Mouse (Mus musculus): Measurements from ENCODE around the gene Spry1. TPM values are rescaled to one million over a fixed set of nuclear protein-coding genes. Genes with fewer than 3 reads are reported as not detected.
"Not testable (repeated sequence)": the region's sequence is repeated elsewhere in the genome, so short reads cannot be mapped to it uniquely, and the experiment has no call there.

Spry1 gene
- 7.1 and 7.2 TPM in 2 replicates for polyA plus RNA-seq (2014; fragmentation: Nextera tagmentation; extraction: Ambion mirVana)

GRCm38 (mm10) chr3:37639690-37640089, at the start of gene Spry1:
TSS of gene Spry1 (plus strand) at chr3:37639947.
- 0 out of 2 replicates have a peak, but pooled peaks cover 13% of the 10 kb centered on the region for H3K36me3 ChIP-seq (ENCODE audit: control insufficient read depth, insufficient read depth, low read length)
- H3K4me2 ChIP-seq (ENCODE audit: low read length): peak within 1 kb of the TSS; percentile 82
- peak within 1 kb of the TSS; percentile 88 for H3K4me3 ChIP-seq (replicated peaks; ENCODE audit: low read depth, low read length)
- under 1% methylated on average over 38 of the region's 38 CpGs for WGBS
- ATAC-seq (ENCODE audit: low FRiP score, low TSS enrichment): peak; percentile 86
- peaks cover 15% of the 10 kb centered on the region; the same call in 1 of the 2 replicates for H3K27me3 ChIP-seq (ENCODE audit: control insufficient read depth, insufficient read depth, low read length)
- peak within 1 kb of the TSS; percentile 89 for H3K27ac ChIP-seq (replicated peaks; ENCODE audit: low read depth, low read length)
- H3K4me1 ChIP-seq (ENCODE audit: control insufficient read depth, insufficient read depth, low read length): peaks cover 13% of the 10 kb centered on the region
- H3K9me3 ChIP-seq (ENCODE audit: control insufficient read depth, low read length): no peaks in the 10 kb centered on the region
- H3K9ac ChIP-seq (replicated peaks; ENCODE audit: low read length): peak within 1 kb of the TSS; percentile 72
- DNase-seq: peak; percentile 97

GRCm38 (mm10) chr3:37595721-37596120, 44.0 kb upstream of the Spry1 start:
- no peak for ATAC-seq (ENCODE audit: low FRiP score, low TSS enrichment)
- DNase-seq: no peak
- H3K36me3 ChIP-seq (ENCODE audit: control insufficient read depth, insufficient read depth, low read length): no peaks in the 10 kb centered on the region
- H3K9me3 ChIP-seq (ENCODE audit: control insufficient read depth, low read length): no peaks in the 10 kb centered on the region
- H3K9ac ChIP-seq (replicated peaks; ENCODE audit: low read length): no peak overlapping the region
- no peak overlapping the region for H3K4me2 ChIP-seq (ENCODE audit: low read length)
- H3K4me1 ChIP-seq (ENCODE audit: control insufficient read depth, insufficient read depth, low read length): no peaks in the 10 kb centered on the region
- no peaks in the 10 kb centered on the region for H3K27me3 ChIP-seq (ENCODE audit: control insufficient read depth, insufficient read depth, low read length)
- no peak overlapping the region for H3K4me3 ChIP-seq (replicated peaks; ENCODE audit: low read depth, low read length)
- no peak overlapping the region for H3K27ac ChIP-seq (replicated peaks; ENCODE audit: low read depth, low read length)
- WGBS: 62% methylated on average over 10 of the region's 10 CpGs

- Histone ChIP-seq H3K4me1 (ENCODE audit: control insufficient read depth, insufficient read depth, low read length) (no peaks in the 10 kb centered on the region), H3K27me3 (ENCODE audit: control insufficient read depth, insufficient read depth, low read length) (no peaks in the 10 kb centered on the region), H3K27ac (replicated peaks; ENCODE audit: low read depth, low read length) (no peak overlapping the region), H3K36me3 (ENCODE audit: control insufficient read depth, insufficient read depth, low read length) (no peaks in the 10 kb centered on the region), H3K9me3 (ENCODE audit: control insufficient read depth, low read length) (no peaks in the 10 kb centered on the region), H3K4me3 (replicated peaks; ENCODE audit: low read depth, low read length) (no peak overlapping the region), H3K9ac (replicated peaks; ENCODE audit: low read length) (no peak overlapping the region), H3K4me2 (ENCODE audit: low read length) (no peak overlapping the region)
- WGBS: 75% methylated on average over 6 of the region's 6 CpGs
- DNase-seq (no peak), ATAC-seq (ENCODE audit: low FRiP score, low TSS enrichment) (no peak)
Measured at GRCm38 (mm10) chr3:37596519-37596918, 43.2 kb upstream of the Spry1 start.

- H3K4me1 ChIP-seq (ENCODE audit: control insufficient read depth, insufficient read depth, low read length): no peaks in the 10 kb centered on the region
- H3K4me2 ChIP-seq (ENCODE audit: low read length): no peak overlapping the region
- ATAC-seq (ENCODE audit: low FRiP score, low TSS enrichment) (no peak), DNase-seq (no peak)
- no peak overlapping the region for H3K9ac ChIP-seq (replicated peaks; ENCODE audit: low read length)
- no peaks in the 10 kb centered on the region for H3K9me3 ChIP-seq (ENCODE audit: control insufficient read depth, low read length)
- no peaks in the 10 kb centered on the region for H3K36me3 ChIP-seq (ENCODE audit: control insufficient read depth, insufficient read depth, low read length)
- H3K27ac ChIP-seq (replicated peaks; ENCODE audit: low read depth, low read length): no peak overlapping the region
- 86% methylated on average over 5 of the region's 5 CpGs for WGBS
- H3K4me3 ChIP-seq (replicated peaks; ENCODE audit: low read depth, low read length): no peak overlapping the region
- H3K27me3 ChIP-seq (ENCODE audit: control insufficient read depth, insufficient read depth, low read length): no peaks in the 10 kb centered on the region
Measured at GRCm38 (mm10) chr3:37597200-37597599, 42.5 kb upstream of the Spry1 start.

GRCm38 (mm10) chr3:37599641-37600040, 40.1 kb upstream of the Spry1 start:
- not testable (repeated sequence) for H3K4me2 ChIP-seq (ENCODE audit: low read length); H3K9me3 ChIP-seq (ENCODE audit: control insufficient read depth, low read length); ATAC-seq (ENCODE audit: low FRiP score, low TSS enrichment); H3K4me3 ChIP-seq (replicated peaks; ENCODE audit: low read depth, low read length); H3K27me3 ChIP-seq (ENCODE audit: control insufficient read depth, insufficient read depth, low read length); H3K4me1 ChIP-seq (ENCODE audit: control insufficient read depth, insufficient read depth, low read length); H3K36me3 ChIP-seq (ENCODE audit: control insufficient read depth, insufficient read depth, low read length); H3K9ac ChIP-seq (replicated peaks; ENCODE audit: low read length); H3K27ac ChIP-seq (replicated peaks; ENCODE audit: low read depth, low read length); DNase-seq
- WGBS: 96% methylated on average over 14 of the region's 14 CpGs

GRCm38 (mm10) chr3:37602356-37602755, 37.4 kb upstream of the Spry1 start:
- Histone ChIP-seq H3K36me3 (ENCODE audit: control insufficient read depth, insufficient read depth, low read length) (no peaks in the 10 kb centered on the region), H3K4me3 (replicated peaks; ENCODE audit: low read depth, low read length) (no peak overlapping the region), H3K9ac (replicated peaks; ENCODE audit: low read length) (no peak overlapping the region), H3K27me3 (ENCODE audit: control insufficient read depth, insufficient read depth, low read length) (no peaks in the 10 kb centered on the region), H3K4me1 (ENCODE audit: control insufficient read depth, insufficient read depth, low read length) (peaks cover 3% of the 10 kb centered on the region; the same call in 1 of the 2 replicates), H3K27ac (replicated peaks; ENCODE audit: low read depth, low read length) (no peak overlapping the region), H3K4me2 (ENCODE audit: low read length) (no peak overlapping the region), H3K9me3 (ENCODE audit: control insufficient read depth, low read length) (no peaks in the 10 kb centered on the region)
- DNase-seq: no peak
- ATAC-seq (ENCODE audit: low FRiP score, low TSS enrichment): no peak
- 97% methylated on average over 9 of the region's 9 CpGs for WGBS

- no peaks in the 10 kb centered on the region for H3K36me3 ChIP-seq (ENCODE audit: control insufficient read depth, insufficient read depth, low read length)
- H3K4me2 ChIP-seq (ENCODE audit: low read length): no peak overlapping the region
- H3K4me1 ChIP-seq (ENCODE audit: control insufficient read depth, insufficient read depth, low read length): peaks cover 3% of the 10 kb centered on the region; the same call in 1 of the 2 replicates
- no peak overlapping the region for H3K4me3 ChIP-seq (replicated peaks; ENCODE audit: low read depth, low read length)
- ATAC-seq (ENCODE audit: low FRiP score, low TSS enrichment): no peak
- no peak overlapping the region for H3K27ac ChIP-seq (replicated peaks; ENCODE audit: low read depth, low read length)
- WGBS: 93% methylated on average over 7 of the region's 7 CpGs
- no peak overlapping the region for H3K9ac ChIP-seq (replicated peaks; ENCODE audit: low read length)
- H3K9me3 ChIP-seq (ENCODE audit: control insufficient read depth, low read length): no peaks in the 10 kb centered on the region
- no peaks in the 10 kb centered on the region for H3K27me3 ChIP-seq (ENCODE audit: control insufficient read depth, insufficient read depth, low read length)
- DNase-seq: no peak
Measured at GRCm38 (mm10) chr3:37602890-37603289, 36.9 kb upstream of the Spry1 start.

GRCm38 (mm10) chr3:37603541-37603940, 36.2 kb upstream of the Spry1 start:
- Histone ChIP-seq H3K27me3 (ENCODE audit: control insufficient read depth, insufficient read depth, low read length) (no peaks in the 10 kb centered on the region), H3K9me3 (ENCODE audit: control insufficient read depth, low read length) (no peaks in the 10 kb centered on the region), H3K27ac (replicated peaks; ENCODE audit: low read depth, low read length) (no peak overlapping the region), H3K36me3 (ENCODE audit: control insufficient read depth, insufficient read depth, low read length) (no peaks in the 10 kb centered on the region), H3K4me3 (replicated peaks; ENCODE audit: low read depth, low read length) (no peak overlapping the region), H3K4me1 (ENCODE audit: control insufficient read depth, insufficient read depth, low read length) (peaks cover 3% of the 10 kb centered on the region; the same call in 1 of the 2 replicates), H3K4me2 (ENCODE audit: low read length) (no peak overlapping the region), H3K9ac (replicated peaks; ENCODE audit: low read length) (no peak overlapping the region)
- 80% methylated on average over 3 of the region's 3 CpGs for whole genome bisulfite sequencing
- no peak for ATAC-seq (ENCODE audit: low FRiP score, low TSS enrichment)
- DNase-seq: no peak

All from midbrain, embryonic 14.5 days (tissue).